9 mouse cellular contexts compared by ENCODE assay signal in genomic region chr6:72415181-72415580, GRCm38 (mm10). TPM values are rescaled to one million over a fixed set of nuclear protein-coding genes. Genes with fewer than 3 reads are reported as not detected.
DNase-seq lines count a peak whose midpoint lies in the region; ATAC-seq and TF ChIP-seq lines count a peak whose summit lies in the region.
"Had no signal": no experiment of that assay in that cellular context is flagged by ENCODE, and none has a peak within 500 bp of the region (broad histone marks: within the 10 kb centered on the region; RNA-seq: fewer than 3 reads in every experiment).

No protein-coding gene starts in this region.

- TF ChIP-seq CTCF in left cerebral cortex, adult 2 months (IDR thresholded peaks at IDR 0.05) = no peak; the same call in 1 of the 2 replicates
- TF ChIP-seq CTCF in intestine, postnatal 0 days (IDR thresholded peaks at IDR 0.05; ENCODE audit: low read depth) = peak; percentile 46

- H3K4me1 ChIP-seq in embryonic facial prominence, embryonic 13.5 days = peaks cover 24% of the 10 kb centered on the region
- peaks cover 7% of the 10 kb centered on the region; the same call in 1 of the 2 replicates for H3K4me1 ChIP-seq in intestine, postnatal 0 days (replicated peaks; ENCODE audit: control insufficient read depth, insufficient read depth, low read length)
- H3K4me1 ChIP-seq in neural tube, embryonic 12.5 days = peaks cover 14% of the 10 kb centered on the region

- WGBS in embryonic facial prominence, embryonic 13.5 days = 87% methylated on average over 5 of the region's 5 CpGs
- WGBS in intestine, postnatal 0 days = 80% methylated on average over 5 of the region's 5 CpGs
- 90% methylated on average over 5 of the region's 5 CpGs for WGBS in neural tube, embryonic 12.5 days

- DNase-seq in left cerebral cortex, adult 2 months (ENCODE audit: extremely low spot score in 1 of 2, low spot score in 2 of 2) = no peak
- DNase-seq in left cerebral cortex, postnatal 14 days (ENCODE audit: low spot score in 2 of 2) = no peak
- DNase-seq in retina, embryonic 14.5 days (ENCODE audit: low spot score) = no peak
- DNase-seq in left cerebral cortex, postnatal 4 days = no peak
- no peak for DNase-seq in thymus, postnatal 4 days
- DNase-seq: gastrocnemius, postnatal 25 days had no signal

- peaks cover 36% of the 10 kb centered on the region for H3K36me3 ChIP-seq in embryonic facial prominence, embryonic 13.5 days
- H3K36me3 ChIP-seq in intestine, postnatal 0 days (ENCODE audit: control insufficient read depth, insufficient read depth) = peaks cover 22% of the 10 kb centered on the region
- H3K36me3 ChIP-seq in neural tube, embryonic 12.5 days = peaks cover 21% of the 10 kb centered on the region

- peak overlapping the region; percentile 77 for H3K4me2 ChIP-seq in embryonic facial prominence, embryonic 13.5 days
- H3K4me2 ChIP-seq in intestine, postnatal 0 days (replicated peaks; ENCODE audit: low read depth) = peak overlapping the region; percentile 77
- H3K4me2 ChIP-seq in neural tube, embryonic 12.5 days (replicated peaks) = peak overlapping the region; percentile 72

- peak overlapping the region; percentile 59 for H3K4me3 ChIP-seq in left cerebral cortex, adult 2 months
- peak overlapping the region; percentile 86 for H3K4me3 ChIP-seq in embryonic facial prominence, embryonic 13.5 days
- H3K4me3 ChIP-seq in intestine, postnatal 0 days (ENCODE audit: low read depth, low read length) = peak overlapping the region; percentile 78
- H3K4me3 ChIP-seq in neural tube, embryonic 12.5 days = 0 out of 2 replicates have a peak overlapping the region, but pooled peaks have one; percentile 7

- intact Hi-C loops in left cerebral cortex, adult 2 months (cut with DNase I) = no loop called here
- intact Hi-C loops in left cerebral cortex, postnatal 14 days (cut with DNase I) = no loop called here
- intact Hi-C loops in left cerebral cortex, postnatal 4 days (cut with DNase I) = no loop called here

- H3K9me3 ChIP-seq in embryonic facial prominence, embryonic 13.5 days = no peaks in the 10 kb centered on the region
- H3K9me3 ChIP-seq in intestine, postnatal 0 days (ENCODE audit: control insufficient read depth) = no peaks in the 10 kb centered on the region
- H3K9me3 ChIP-seq in neural tube, embryonic 12.5 days = no peaks in the 10 kb centered on the region

- H3K27ac ChIP-seq in left cerebral cortex, adult 2 months = no peak overlapping the region
- no peak overlapping the region for H3K27ac ChIP-seq in embryonic facial prominence, embryonic 13.5 days
- no peak overlapping the region for H3K27ac ChIP-seq in intestine, postnatal 0 days (ENCODE audit: low read depth, low read length)
- no peak overlapping the region for H3K27ac ChIP-seq in neural tube, embryonic 12.5 days

- peak overlapping the region; percentile 93 for H3K9ac ChIP-seq in embryonic facial prominence, embryonic 13.5 days
- H3K9ac ChIP-seq in intestine, postnatal 0 days (ENCODE audit: low read depth, low read length) = no peak overlapping the region
- H3K9ac ChIP-seq in neural tube, embryonic 12.5 days = no peak overlapping the region

- ATAC-seq in embryonic facial prominence, embryonic 13.5 days (ENCODE audit: insufficient number of reproducible peaks, insufficient read depth, low FRiP score, low TSS enrichment, low read depth) = no peak
- no peak for ATAC-seq in intestine, postnatal 0 days
- no peak for ATAC-seq in neural tube, embryonic 12.5 days (ENCODE audit: low FRiP score, low read depth)

- H3K27me3 ChIP-seq in embryonic facial prominence, embryonic 13.5 days = no peaks in the 10 kb centered on the region
- no peaks in the 10 kb centered on the region for H3K27me3 ChIP-seq in intestine, postnatal 0 days (replicated peaks; ENCODE audit: control insufficient read depth, insufficient read depth, low read length)
- 0 out of 2 replicates have a peak, but pooled peaks cover 3% of the 10 kb centered on the region for H3K27me3 ChIP-seq in neural tube, embryonic 12.5 days (replicated peaks)

RNA-seq across cellular contexts. Expression of gene Ggcx, which starts 1.1 kb away (rescaled TPM):
- 10 to 100 TPM; 25.7 to 26.9 TPM for total RNA-seq in left cerebral cortex, adult 2 months (2021)
- 10 to 100 TPM; 22.3 to 23.1 TPM for total RNA-seq in left cerebral cortex, postnatal 14 days (2021)
- polyA plus RNA-seq in embryonic facial prominence, embryonic 13.5 days (2015; fragmentation: Nextera tagmentation; extraction: Ambion mirVana) = 39.1 and 41.5 TPM in 2 replicates
- 6.2 and 6.8 TPM in 2 replicates for polyA plus RNA-seq in intestine, postnatal 0 days (2015; fragmentation: Nextera tagmentation; extraction: Ambion mirVana)
- 22.5 and 26.8 TPM in 2 replicates for polyA plus RNA-seq in neural tube, embryonic 12.5 days (2016; fragmentation: Nextera tagmentation; extraction: Ambion mirVana)
- 10 to 100 TPM; 18.6 to 21.1 TPM for total RNA-seq in left cerebral cortex, postnatal 4 days (2021)

RNA-seq across cellular contexts. Expression of gene Mat2a, which starts 24.2 kb away (rescaled TPM):
- 100 to 1,000 TPM; 186 to 194 TPM for total RNA-seq in left cerebral cortex, adult 2 months (2021)
- total RNA-seq in left cerebral cortex, postnatal 14 days (2021) = 100 to 1,000 TPM; 170 to 173 TPM
- polyA plus RNA-seq in embryonic facial prominence, embryonic 13.5 days (2015; fragmentation: Nextera tagmentation; extraction: Ambion mirVana) = 361 and 377 TPM in 2 replicates
- 120 and 128 TPM in 2 replicates for polyA plus RNA-seq in intestine, postnatal 0 days (2015; fragmentation: Nextera tagmentation; extraction: Ambion mirVana)
- polyA plus RNA-seq in neural tube, embryonic 12.5 days (2016; fragmentation: Nextera tagmentation; extraction: Ambion mirVana) = 379 and 423 TPM in 2 replicates
- total RNA-seq in left cerebral cortex, postnatal 4 days (2021) = 100 to 1,000 TPM; 184 to 193 TPM

RNA-seq across cellular contexts. Expression of gene Vamp8, which starts 24.7 kb away (rescaled TPM):
- total RNA-seq in left cerebral cortex, adult 2 months (2021) = 10 to 100 TPM; 11.7 to 15.4 TPM
- 10 to 100 TPM in 1 of 2 experiments, 1 to 10 TPM in 1; 9.6 to 11.0 TPM for total RNA-seq in left cerebral cortex, postnatal 14 days (2021)
- 130 and 135 TPM in 2 replicates for polyA plus RNA-seq in embryonic facial prominence, embryonic 13.5 days (2015; fragmentation: Nextera tagmentation; extraction: Ambion mirVana)
- polyA plus RNA-seq in intestine, postnatal 0 days (2015; fragmentation: Nextera tagmentation; extraction: Ambion mirVana) = 450 and 453 TPM in 2 replicates
- 31.8 and 34.6 TPM in 2 replicates for polyA plus RNA-seq in neural tube, embryonic 12.5 days (2016; fragmentation: Nextera tagmentation; extraction: Ambion mirVana)
- 1 to 10 TPM; 7.2 to 7.3 TPM for total RNA-seq in left cerebral cortex, postnatal 4 days (2021)

RNA-seq across cellular contexts. Expression of gene Vamp5, which starts 34.9 kb away (rescaled TPM):
- 1 to 10 TPM; 6.3 to 6.8 TPM for total RNA-seq in left cerebral cortex, adult 2 months (2021)
- total RNA-seq in left cerebral cortex, postnatal 14 days (2021) = 1 to 10 TPM; 4.2 to 7.1 TPM
- 19.7 and 20.6 TPM in 2 replicates for polyA plus RNA-seq in embryonic facial prominence, embryonic 13.5 days (2015; fragmentation: Nextera tagmentation; extraction: Ambion mirVana)
- polyA plus RNA-seq in intestine, postnatal 0 days (2015; fragmentation: Nextera tagmentation; extraction: Ambion mirVana) = 14.9 and 16.6 TPM in 2 replicates
- polyA plus RNA-seq in neural tube, embryonic 12.5 days (2016; fragmentation: Nextera tagmentation; extraction: Ambion mirVana) = 17.3 and 18.7 TPM in 2 replicates
- total RNA-seq in left cerebral cortex, postnatal 4 days (2021) = 1 to 10 TPM; 5.9 to 8.4 TPM

RNA-seq across cellular contexts. Expression of gene Rnf181, which starts 48.4 kb away (rescaled TPM):
- total RNA-seq in left cerebral cortex, adult 2 months (2021) = 10 to 100 TPM; 75.7 to 75.9 TPM
- total RNA-seq in left cerebral cortex, postnatal 14 days (2021) = 10 to 100 TPM; 70.4 to 73.7 TPM
- 94.5 and 110 TPM in 2 replicates for polyA plus RNA-seq in embryonic facial prominence, embryonic 13.5 days (2015; fragmentation: Nextera tagmentation; extraction: Ambion mirVana)
- polyA plus RNA-seq in intestine, postnatal 0 days (2015; fragmentation: Nextera tagmentation; extraction: Ambion mirVana) = 122 and 132 TPM in 2 replicates
- polyA plus RNA-seq in neural tube, embryonic 12.5 days (2016; fragmentation: Nextera tagmentation; extraction: Ambion mirVana) = 108 and 109 TPM in 2 replicates
- 10 to 100 TPM; 56.5 to 57.0 TPM for total RNA-seq in left cerebral cortex, postnatal 4 days (2021)

Comparison
In these comparisons a context has a peak if more than half of its experiments do, and no peak if none do; other contexts are left out.
1. H3K4me3 ChIP-seq: peak in every context shown above with its lines; median percentile 86 in embryonic facial prominence, embryonic 13.5 days; 78 in intestine, postnatal 0 days; 59 in left cerebral cortex, adult 2 months; 7 in neural tube, embryonic 12.5 days.